Mouse (Mus musculus): ENCODE measurements around the gene 1700016D06Rik.

- TF ChIP-seq POLR2A (IDR thresholded peaks at IDR 0.05; ENCODE audit: insufficient read depth, low read length) (no peak), CTCF (IDR thresholded peaks at IDR 0.05; ENCODE audit: low read depth, low read length) (no peak)
Observed at GRCm38 (mm10) chr8:11727273-11727650, 26.4 kb upstream of the 1700016D06Rik start.

Measured in ES-Bruce4 (cell line).